Mouse (Mus musculus): ENCODE results near the gene Gm4869. TPM values are rescaled to one million over a fixed set of nuclear protein-coding genes. Genes with fewer than 3 reads are reported as not detected.
A peak's percentile ranks its signal among the peaks of the same experiment; 100 is the strongest.

Gene Gm4869
- total RNA-seq, 1 experiment from 2014 or later = not detected

DNA sequence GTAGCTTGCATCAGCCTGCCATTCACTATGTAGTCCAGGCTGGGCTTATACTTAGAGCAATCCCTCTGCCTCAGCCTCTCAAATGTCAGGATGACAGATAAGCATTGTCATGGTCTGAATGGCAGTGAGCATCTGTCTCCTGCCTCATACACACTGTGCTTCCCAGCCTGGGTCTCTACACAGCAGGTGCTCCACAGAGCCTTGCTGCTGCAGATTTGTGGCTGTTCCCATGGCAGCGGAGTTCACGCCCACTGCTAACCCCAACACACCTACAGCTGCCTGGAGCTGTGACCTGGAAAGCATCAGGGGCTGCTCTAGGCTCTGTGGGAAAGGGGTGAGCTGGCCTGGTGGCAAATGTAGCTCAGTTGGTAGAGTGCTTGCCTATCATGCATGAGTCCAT lies 19.5 kb downstream of the Gm4869 start:
- DNase-seq = no peak

DNA sequence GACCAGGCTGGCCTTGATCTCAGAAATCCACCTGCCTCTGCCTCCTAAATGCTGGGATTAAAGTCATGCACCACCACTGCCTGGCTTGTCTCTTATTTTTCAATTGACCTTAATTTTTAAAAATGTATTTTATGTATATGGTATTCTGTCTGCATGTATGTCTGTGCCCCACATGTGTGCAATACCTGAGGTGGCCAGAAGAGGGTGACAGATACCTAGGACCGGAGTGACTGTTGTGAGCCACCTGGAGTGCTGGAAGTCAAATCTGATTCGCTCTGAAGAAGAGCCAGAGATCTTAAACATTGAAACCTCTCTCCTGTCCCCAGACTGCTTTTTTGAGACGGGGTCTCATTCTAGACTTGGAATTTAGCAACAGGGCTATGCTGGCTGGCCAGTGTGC lies 26.9 kb downstream of the Gm4869 start:
- DNase-seq = no peak

DNA sequence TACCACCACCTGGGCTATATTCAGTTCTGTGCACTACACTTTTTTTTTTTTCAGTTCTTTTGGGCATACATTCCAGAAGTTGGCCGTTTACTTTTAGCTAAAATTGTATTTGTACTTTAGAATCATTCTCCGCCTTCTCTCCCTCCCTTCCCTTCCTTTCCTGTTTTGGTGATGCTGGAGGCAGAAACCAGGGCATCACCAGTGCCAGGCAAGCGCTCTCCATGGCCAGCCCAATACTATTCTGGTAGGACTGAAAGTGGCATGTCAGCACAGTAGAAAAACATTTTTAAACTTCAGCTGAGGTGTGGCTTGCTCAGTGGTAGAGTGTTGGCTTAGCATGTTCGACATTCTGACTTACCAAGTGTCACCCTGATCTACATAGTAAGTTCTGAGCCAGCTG lies 36.0 kb downstream of the Gm4869 start:
- DNase-seq = no peak

DNA sequence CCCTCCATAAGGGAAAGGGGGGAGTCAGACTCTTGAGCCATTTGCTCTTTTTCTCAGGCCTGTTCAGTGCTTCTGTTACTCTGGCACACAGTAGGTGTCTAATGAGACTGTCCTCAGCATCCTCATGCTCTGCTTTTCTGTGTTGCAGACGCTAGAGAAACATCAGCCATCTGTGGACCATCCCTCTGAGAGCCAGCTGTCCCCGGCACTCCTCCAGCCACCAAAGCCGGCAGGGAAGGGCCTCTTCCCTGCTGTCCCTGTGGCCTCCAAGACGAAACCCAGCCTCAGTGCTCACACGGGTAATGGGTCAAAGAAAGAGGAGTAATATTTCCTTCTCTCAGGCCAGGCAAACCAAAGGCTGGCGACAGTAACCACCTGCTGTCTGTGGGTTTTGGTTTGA lies 45.7 kb downstream of the Gm4869 start:
- no peak for DNase-seq

DNA sequence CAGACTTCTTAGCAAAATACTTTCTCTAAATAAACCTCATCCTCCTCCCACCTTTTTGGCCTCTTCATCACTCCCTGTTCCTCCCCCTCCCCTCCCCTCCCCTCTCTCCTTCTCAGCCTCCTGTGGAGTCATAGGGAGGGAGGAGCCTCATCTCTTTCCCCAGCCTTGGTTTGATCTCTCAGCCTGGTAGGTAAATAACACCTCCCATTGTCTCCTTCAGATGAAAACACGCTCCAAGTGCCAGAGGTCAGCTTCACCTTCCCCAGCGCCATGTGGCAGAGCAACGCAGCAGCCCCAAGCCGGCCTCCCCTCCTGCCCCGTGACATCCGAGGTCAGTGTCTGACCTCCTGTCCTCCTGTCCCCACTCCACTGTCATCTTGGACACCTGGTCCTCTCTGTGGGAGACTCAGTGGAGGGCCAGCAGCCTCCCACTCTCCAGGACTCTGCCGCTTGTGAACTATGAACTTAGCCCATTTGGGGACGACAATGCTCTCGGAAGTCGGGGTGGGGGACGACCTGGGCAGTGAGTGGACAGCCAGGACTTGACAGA lies 47.3 kb downstream of the Gm4869 start:
- no peak for DNase-seq

DNA sequence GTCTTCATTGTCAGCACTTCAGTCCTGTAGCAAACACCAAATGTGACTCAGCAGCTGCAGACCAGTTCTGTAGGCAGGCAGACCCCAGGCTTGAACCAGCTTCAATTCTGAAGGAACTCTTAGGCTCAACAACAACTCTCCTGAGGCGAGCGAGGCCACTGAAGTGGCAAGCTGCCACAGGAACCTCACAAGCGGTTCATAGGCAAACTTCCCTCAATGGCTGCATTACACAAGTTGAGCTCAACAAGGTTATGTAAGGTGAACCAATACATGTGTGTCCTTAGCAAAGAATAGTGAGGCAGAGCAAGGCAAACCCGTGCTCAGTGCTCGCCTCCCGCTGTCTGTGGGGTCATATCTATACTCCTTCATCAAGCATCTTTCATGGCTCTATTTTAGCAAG lies 52.7 kb downstream of the Gm4869 start:
- peak; percentile 45 for DNase-seq

DNA sequence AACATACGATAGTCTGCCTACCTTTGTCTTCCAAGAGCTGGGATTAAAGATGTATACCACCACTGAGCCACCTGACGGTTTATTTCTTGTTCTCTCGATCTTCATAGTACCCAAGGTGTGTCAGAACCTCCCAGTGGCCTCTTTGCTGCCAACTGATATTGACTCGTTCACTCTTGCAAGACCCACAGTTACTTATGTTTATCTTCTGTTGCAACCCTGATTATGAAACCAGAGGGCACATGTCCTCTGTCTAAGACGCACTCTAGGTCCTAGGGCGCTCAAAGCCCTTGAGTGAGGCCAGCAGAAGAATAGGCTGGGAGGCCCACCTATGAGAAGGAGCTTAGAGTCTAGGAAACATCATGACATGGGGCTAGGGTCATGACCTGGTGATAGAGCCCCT lies 55.3 kb downstream of the Gm4869 start:
- DNase-seq = no peak

DNA sequence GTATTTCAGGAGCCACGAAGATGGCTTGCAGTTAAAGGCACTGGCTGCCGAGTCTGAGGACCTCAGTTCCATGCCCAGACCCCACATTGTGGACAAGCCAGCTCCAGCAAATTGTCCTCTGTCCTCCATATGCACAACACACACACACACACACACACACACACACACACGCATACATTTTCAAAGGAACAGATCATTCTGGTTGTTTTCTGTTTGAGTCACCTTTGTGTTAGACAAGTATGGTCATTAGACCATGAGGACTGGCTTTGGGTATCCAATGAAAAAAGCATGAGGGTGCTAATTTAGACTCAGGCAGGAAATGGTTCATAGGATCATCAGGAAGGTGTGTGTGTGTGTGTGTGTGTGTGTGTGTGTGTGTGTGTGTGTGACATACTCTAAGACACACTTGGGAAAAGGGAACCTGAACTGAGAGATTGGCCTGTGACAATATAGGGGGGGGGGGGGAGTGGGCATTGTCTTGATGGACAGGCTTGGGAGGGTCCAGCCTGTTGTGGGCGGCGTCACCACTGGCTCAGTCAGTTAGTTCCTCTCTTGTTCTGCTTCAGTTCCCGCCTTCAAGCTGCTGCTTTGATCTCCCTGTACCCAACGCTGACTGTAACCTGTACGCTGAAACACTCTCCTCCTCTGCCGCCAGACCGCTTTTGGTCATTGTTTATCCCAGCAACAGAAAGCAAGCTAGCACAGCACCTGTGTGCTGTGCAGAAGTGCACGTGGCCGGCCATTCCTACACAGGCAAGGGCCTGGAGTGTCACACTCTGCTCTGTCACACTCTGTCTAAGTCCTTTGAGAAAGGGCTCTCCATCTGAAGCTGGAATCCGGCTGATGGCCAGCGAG lies 56.8 kb downstream of the Gm4869 start:
- no peak for DNase-seq

DNA sequence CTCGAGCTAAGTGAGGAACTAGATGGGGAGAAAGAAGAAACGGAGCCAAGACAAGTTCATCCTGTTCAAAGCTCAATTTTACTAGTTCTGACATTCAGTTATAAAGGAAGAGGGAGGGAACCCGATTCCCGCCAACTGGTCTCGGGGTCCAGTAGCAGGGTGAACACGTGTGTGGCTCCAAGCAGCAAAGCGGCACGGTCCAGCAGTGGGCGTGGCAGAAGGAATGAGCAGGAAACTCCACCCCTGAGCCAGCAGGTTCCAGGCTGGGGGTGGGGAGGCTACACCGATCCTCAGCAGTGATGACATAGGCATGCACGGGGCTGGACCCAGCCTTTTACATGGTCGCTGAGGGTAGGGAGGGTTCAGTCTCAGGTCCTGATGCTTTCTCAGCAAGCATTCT lies 57.5 kb downstream of the Gm4869 start:
- DNase-seq = peak; percentile 78

DNA sequence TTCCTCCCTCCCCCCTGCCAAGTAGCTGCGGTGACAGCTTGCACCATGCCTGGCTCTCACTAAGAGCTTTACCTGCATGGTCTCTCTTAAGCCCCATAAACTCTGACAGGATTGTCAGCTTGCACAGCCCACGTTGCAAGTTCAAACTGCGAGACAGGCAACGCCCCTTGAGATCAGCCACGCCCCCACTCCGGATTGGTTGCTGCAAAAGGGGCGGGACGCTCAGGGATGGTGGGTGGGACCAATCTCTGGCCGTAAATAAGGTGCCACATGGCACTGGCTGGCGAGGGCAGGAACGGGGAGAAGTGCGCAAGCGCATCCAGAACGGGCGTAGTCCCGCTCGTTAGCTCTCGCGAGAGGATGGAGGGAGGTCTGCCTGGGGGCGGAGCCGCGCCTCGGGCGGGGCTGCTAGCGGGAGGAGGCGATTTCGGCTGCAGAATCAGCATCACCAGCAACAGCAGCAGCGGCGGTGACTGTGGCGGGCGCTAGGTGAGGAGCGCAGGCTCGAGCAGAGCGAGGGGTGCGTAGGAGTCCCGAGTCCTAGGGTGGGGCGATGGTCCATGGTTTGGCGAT lies 59.8 kb downstream of the Gm4869 start, which contains the start of gene Chst12:
TSS of gene Chst12 (plus strand) at position 343 of the 573 bp plus-strand sequence.
- DNase-seq = peak; percentile 100

DNA sequence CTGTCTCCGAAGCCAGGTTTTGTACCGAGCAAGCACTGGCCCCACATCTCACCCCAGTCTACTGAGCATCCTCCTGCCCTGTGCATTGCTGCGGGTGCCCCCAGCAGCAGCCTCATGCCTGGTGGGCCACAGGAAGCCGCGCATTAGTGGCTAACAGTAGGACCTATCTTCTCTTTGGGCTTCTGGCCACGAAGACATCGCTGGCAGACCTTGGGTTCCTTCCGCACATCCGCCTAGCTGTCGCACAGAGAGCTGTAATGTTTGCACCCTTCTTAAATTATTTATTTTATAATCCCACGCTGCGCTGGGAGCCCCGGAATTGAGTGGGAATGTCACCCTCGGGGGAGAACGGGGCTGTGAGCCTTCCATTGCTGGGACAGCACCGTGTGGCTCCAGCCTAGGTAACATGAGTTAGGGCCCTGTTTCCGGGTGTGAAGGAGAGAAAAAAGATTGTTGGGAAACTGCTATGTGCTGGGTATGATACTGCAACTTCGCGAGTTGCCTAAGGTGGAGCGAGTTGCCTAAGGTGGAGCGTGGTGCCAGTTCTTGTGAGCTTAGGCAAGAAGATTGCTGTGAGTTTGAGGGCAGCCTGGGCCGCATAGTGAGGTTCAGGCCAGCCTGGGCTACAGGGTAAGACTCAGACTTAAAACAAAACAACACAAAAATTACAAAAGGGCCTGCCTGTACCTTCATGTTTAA lies 60.8 kb downstream of the Gm4869 start:
- peak; percentile 44 for DNase-seq

DNA sequence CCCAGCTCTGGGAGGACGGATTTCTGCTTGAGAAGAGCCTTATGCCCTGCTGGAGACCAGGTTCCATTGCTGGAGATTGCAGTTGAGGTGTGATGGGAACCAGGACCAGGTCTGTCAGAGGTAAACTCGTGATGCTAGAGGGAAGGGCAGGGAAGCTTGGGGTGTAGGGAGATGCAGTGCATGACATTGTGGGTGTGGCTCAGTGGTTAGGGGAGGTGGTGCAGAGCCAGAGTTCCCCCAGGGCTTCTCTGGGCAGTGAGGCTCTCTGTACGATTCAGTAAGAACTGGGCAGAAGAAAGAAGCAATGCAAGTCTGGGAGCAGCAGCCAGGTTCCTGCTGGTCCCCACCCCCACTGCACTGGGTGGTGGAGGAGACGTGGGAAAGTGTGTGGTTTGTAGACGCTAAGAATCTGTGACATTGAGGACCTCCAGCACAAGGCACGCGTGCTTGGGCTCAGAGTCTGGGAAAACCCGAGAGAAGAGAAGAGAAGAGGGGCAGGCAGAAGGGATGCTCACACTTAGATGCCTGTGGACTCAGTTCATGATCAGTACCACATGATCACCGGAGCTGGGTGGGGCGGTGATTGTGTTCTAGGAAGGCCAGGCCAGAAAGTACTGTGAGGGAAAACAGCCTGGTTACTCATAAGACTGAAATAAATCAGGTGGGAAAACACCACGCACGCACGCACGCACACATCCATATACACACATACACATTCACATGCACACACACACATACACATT lies 62.2 kb downstream of the Gm4869 start:
- no peak for DNase-seq

DNA sequence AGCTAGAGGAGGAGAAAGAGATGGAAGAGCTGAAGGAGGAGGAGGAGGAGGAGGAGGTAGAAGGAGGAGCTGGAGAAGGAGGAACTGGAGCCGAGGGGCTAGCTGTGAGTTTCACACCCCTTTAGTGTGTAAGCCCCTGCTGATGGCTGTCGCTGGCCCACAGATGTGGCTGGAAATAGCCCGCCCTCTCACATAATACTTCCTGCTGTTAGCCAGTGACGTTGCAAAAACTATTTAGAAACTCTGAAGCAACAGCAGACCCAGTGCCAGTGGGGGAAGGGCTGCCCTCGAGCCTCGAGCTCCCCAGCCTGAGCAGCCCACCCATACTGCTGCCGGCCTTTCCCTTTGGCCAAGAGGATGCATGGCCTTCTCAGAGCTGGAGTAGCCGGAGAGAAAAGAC lies 63.2 kb downstream of the Gm4869 start:
- peak; percentile 48 for DNase-seq

DNA sequence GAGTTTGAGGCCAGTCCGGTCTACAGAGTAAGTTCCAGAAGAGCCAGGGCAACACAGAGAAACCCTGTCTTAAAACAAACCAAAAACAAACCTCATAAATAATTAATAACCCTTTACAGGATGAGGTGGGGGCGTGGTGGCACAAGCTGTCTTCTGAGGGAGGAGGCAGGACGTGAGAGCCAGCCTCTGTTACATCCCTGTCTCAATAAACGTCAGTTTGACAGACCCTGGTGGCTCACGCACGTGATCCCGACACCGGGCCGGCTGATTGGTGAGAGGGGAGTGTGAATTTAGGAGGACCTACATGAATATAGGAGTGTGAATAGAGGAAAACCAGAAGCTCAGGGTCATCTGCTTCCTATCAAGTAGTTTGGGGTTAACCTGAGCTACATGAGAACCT lies 63.8 kb downstream of the Gm4869 start:
- no peak for DNase-seq

DNA sequence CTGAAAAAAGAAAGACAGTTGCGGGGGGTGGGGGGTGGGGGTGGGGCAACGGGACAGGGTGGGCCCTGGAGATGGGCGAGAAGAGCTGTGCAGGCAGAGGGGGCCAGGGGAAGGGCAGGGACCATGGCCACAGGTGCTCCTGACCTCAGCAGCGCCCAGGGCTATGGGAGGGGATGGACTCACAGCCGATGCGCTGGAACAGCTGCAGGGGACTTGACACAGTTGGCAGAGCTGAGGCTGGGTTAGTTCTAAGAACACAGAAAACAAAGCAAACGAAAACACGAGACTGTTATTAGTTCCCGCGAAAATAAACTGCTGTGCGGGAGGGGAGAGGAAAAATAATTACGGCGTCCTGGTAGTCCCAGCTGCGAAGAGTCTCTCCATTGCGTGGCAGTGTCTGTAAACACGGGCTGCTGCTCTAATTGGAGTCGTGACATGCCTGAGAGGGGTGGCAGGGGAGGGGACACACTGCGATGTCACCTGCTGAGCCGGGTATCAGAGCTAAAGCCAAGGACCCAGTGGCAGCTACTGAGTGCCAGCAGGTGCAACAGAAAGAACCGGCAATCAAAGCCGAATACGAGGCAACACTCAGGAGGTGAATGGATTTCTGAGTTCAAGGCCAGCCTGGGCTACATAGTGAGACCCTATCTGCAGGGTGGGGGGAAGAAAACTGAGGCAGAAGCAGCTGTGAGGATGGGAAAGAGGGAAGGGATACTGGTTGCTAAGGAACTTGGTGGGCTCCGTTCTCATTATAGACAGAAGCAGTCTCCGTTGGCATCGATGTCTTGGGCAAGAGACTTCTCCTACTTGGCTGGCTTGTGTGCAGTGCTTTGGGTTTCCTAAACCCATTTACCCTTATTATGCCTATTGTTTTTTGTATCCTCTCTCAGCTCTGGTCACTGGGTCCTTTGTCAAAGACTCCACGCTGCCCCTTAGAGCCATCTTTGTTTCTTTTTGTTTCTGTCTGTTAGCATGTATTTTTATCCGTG lies 64.9 kb downstream of the Gm4869 start:
- DNase-seq = no peak

DNA sequence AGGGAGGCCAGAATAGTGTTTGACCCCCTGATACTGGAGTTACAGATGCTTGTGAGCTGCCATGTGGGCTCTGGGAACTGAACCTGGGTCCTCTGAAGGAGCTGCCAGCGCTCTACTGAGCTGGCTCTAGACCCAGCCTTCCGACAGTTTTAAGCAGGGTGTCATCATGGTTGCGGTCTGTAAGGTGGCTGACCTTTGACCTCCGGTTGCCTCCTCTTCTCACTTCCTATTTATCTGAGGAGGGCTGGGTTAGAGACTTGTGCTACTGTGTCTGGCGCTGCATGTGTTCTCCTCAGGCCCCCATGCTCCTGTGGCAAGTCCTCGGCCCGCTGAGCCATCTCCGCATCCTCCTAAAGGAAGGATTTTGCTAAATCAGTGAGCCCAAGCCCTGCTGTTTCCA lies 68.5 kb downstream of the Gm4869 start:
- no peak for DNase-seq

DNA sequence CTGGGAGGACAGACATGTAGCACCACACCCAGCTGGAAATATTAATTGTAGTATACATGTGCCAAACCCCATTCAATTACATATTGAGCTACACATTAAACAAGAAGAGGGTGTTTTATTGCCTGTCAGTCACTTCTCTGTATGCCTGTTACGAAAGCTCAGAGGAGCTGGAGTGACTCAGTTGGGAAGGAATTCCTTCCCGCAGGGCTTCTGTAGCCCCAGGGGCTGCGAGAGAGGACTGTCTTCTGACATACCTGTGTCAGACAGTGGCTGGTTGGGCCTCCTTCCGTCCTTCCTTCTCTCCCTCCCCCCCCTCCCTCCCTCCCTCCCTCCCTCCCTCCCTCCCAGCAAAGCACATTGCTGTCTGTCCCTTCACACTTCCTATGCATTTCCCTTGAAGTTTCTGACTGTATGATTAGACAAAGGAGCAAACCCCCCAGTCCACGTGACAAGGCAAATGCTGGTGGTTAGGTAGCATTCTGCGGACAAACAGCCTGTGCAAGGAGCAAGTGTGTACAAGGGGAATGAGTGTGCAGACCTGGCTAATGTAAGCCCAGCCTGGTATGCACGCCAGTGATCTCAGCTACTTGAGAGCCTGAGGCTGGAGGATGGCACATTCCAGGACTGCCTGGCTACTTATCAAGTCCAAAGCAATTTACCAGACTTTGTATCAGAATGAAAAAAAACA lies 69.5 kb downstream of the Gm4869 start:
- no peak for DNase-seq

DNA sequence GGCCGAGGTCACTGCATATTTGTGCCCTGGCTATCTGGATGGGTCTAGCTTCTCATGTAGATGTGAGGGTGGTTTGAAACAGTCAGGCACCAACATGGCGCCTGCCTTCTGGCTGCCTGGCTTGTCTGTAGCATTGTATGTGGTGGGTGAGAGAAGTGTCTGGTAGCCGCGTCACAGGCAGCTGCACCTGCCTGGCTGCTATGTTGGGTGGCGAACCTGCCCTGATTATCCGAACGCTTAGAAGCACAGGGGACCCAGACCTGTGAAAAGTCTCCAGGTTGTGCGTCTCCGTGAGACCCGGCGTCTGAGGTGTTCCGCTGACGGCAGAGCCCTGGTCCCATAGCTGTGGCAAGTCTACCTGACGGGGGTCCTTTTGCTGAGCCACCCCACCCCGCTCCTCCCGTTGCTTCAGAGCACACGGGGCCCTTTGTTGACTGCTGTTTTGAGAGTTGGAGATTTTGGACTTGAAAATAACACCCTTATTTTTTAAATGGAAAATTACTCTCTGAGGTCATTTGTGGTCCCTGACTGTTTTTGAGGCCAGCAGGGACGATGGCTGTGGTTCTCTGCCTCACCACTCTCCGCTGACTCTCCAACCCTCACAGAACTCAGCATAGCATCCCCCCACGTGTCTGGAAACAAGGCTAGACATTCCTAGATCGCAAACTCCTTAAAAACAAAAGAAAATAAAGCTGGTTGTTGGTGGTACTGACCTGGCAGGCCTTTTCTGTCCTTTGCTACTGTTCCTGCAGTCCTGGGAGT lies 71.9 kb downstream of the Gm4869 start:
- no peak for DNase-seq

DNA sequence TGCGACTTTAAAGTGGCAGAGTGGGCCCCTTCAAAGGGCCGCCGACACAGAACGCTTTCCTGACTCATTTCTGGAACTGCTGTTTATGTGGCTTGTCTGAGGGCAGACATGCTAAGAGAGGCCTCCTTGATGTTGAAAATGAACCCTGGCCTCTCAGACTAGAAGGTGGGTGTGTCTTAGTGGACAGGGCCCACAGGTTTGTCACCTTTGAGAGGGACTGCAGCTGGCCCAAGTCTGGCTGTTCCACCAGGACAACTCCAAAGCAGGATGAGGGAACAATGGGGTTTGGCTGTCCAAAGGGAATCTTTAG lies 72.4 kb downstream of the Gm4869 start:
- no peak for DNase-seq

DNA sequence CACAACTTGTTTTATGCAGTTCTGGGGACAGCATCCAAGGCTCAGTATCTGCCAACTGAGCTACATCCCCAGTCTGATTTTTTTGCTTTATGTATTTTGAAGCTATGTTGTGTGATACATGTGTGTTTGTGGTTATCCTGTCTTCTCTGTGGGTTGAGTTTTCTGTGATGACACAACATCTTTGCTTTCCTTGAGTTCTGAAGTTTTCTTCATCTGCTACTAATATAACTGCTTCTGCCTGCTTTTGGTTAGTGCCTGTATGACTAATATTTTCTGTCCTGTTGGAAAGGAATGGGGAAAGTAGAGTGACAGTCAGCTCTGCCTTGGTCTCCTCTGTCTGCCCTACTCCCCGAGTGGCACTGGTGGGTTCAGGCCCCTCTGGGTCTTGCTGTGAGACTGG lies 75.8 kb downstream of the Gm4869 start:
- DNase-seq = no peak

All from adrenal gland, postnatal 14 days (tissue).